Mouse (Mus musculus) neural tube, embryonic 12.5 days (tissue): ENCODE results near the gene Rnf26. TPM values are rescaled to one million over a fixed set of nuclear protein-coding genes. Genes with fewer than 3 reads are reported as not detected.
A peak's percentile ranks its signal among the peaks of the same experiment; 100 is the strongest.

Source experiments
- ATAC-seq: fragments of 200-750 bp; cut with Nextera tagmentation; 2 replicates; pipeline ENCODE4 v1.8.0; 2017; ENCODE audit warnings: low read depth, mild to moderate bottlenecking, moderate TSS enrichment, moderate library complexity; ENCODE audit not compliant: low FRiP score
- H3K27ac ChIP-seq: fragments of 300-500 bp; sonication (generic); 2 replicates; pipeline ENCODE4 v1.5.1; 2016
- H3K27me3 ChIP-seq: fragments of 300-500 bp; sonication (generic); replicated peaks from 2 replicates; pipeline ENCODE4 v1.6.1; 2016; ENCODE audit warnings: mild to moderate bottlenecking
- H3K36me3 ChIP-seq: fragments of 300-500 bp; sonication (generic); 2 replicates; pipeline ENCODE4 v1.6.1; 2016; ENCODE audit warnings: mild to moderate bottlenecking
- H3K4me1 ChIP-seq: fragments of 300-500 bp; sonication (generic); 2 replicates; pipeline ENCODE4 v1.6.1; 2016
- H3K4me2 ChIP-seq: fragments of 300-500 bp; sonication (generic); replicated peaks from 2 replicates; pipeline ENCODE4 v1.6.1; 2016; ENCODE audit warnings: mild to moderate bottlenecking
- H3K4me3 ChIP-seq: fragments of 300-500 bp; sonication (generic); 2 replicates; pipeline ENCODE4 v1.5.1; 2016
- H3K9ac ChIP-seq: fragments of 300-500 bp; sonication (generic); 2 replicates; pipeline ENCODE4 v1.6.1; 2016; ENCODE audit warnings: mild to moderate bottlenecking
- H3K9me3 ChIP-seq: fragments of 300-500 bp; sonication (generic); 2 replicates; pipeline ENCODE4 v1.6.1; 2016; ENCODE audit warnings: mild to moderate bottlenecking
- WGBS: fragments of 180-500 bp; shearing (Covaris S2); methylation state at CpG from one replicate; pipeline ENCODE4 v1.1.7; 2016; 5-methylcytosine and 5-hydroxymethylcytosine counted together
- polyA plus RNA-seq: library from polyadenylated mRNA; unstranded; fragments of >200 nt; fragmentation: Nextera tagmentation; extraction: Ambion mirVana; gene quantifications from 2 replicates; pipeline ENCODE4 v1.2.1, GENCODE M21; 2016

Rnf26 gene
- polyA plus RNA-seq, 1 experiment from 2014 or later, result 59.2 TPM

- WGBS, result under 1% methylated on average over 38 of the region's 38 CpGs
- H3K27ac ChIP-seq, result no peak within 1 kb of the TSS
- peak within 1 kb of the TSS; percentile 79 for H3K4me2 ChIP-seq
- H3K36me3 ChIP-seq, result no peaks in the 10 kb centered on the region
- peaks cover 24% of the 10 kb centered on the region for H3K4me1 ChIP-seq
- peak within 1 kb of the TSS; percentile 48 for H3K9ac ChIP-seq
- no peaks in the 10 kb centered on the region for H3K27me3 ChIP-seq
- peak; percentile 96 for ATAC-seq
- H3K4me3 ChIP-seq, result peak within 1 kb of the TSS; percentile 43
- H3K9me3 ChIP-seq, result no peaks in the 10 kb centered on the region
These were observed 46.5 kb downstream of the Rnf26 start, which contains the start of gene Usp2 for GRCm38 (mm10) chr9:44066785-44067225. TSS of gene Usp2 (plus strand) at chr9:44067021.

- H3K27me3 ChIP-seq, result no peaks in the 10 kb centered on the region
- no peaks in the 10 kb centered on the region for H3K36me3 ChIP-seq
- ATAC-seq, result no peak
- H3K9me3 ChIP-seq, result no peaks in the 10 kb centered on the region
- H3K27ac ChIP-seq, result no peak overlapping the region
- peaks cover 10% of the 10 kb centered on the region for H3K4me1 ChIP-seq
- H3K4me2 ChIP-seq, result no peak overlapping the region
- WGBS, result 41% methylated on average over 1 of the region's 1 CpGs
- H3K4me3 ChIP-seq, result no peak overlapping the region
- H3K9ac ChIP-seq, result no peak overlapping the region
These were observed 48.1 kb downstream of the Rnf26 start for GRCm38 (mm10) chr9:44065177-44065576.

GRCm38 (mm10) chr9:44058606-44059005 lies 54.7 kb downstream of the Rnf26 start:
- no peak overlapping the region for H3K4me3 ChIP-seq
- no peaks in the 10 kb centered on the region for H3K36me3 ChIP-seq
- ATAC-seq, result no peak
- WGBS, result 89% methylated on average over 6 of the region's 6 CpGs
- H3K27me3 ChIP-seq, result no peaks in the 10 kb centered on the region
- H3K4me1 ChIP-seq, result no peaks in the 10 kb centered on the region
- no peak overlapping the region for H3K27ac ChIP-seq
- H3K9me3 ChIP-seq, result no peaks in the 10 kb centered on the region; the same call in 1 of the 2 replicates
- H3K9ac ChIP-seq, result no peak overlapping the region
- H3K4me2 ChIP-seq, result no peak overlapping the region

DNA sequence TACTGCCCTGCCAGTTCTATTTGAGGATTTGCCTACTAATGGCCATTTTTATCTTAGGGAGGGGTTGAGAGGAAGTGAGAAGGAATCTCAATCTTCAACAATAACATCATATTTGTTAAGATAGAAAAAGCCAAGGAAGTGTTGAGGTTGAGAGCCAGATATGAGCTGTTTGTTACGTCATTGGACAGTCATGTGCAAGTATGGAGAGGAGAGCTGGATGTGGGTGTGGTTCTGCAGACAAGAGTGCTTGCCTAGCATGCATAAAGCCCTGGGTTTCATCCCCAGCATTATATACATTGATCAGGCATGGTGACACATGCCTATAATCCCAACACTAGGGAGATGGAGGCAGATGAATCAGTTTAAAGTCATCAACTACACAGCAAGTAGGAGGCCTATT lies 59.4 kb downstream of the Rnf26 start:
- H3K27ac ChIP-seq, result no peak overlapping the region
- no peaks in the 10 kb centered on the region; the same call in 1 of the 2 replicates for H3K9me3 ChIP-seq
- WGBS, result 68% methylated on average over 1 of the region's 1 CpGs
- no peaks in the 10 kb centered on the region for H3K36me3 ChIP-seq
- H3K27me3 ChIP-seq, result no peaks in the 10 kb centered on the region
- no peaks in the 10 kb centered on the region for H3K4me1 ChIP-seq
- no peak overlapping the region for H3K4me3 ChIP-seq
- no peak for ATAC-seq
- H3K4me2 ChIP-seq, result no peak overlapping the region
- H3K9ac ChIP-seq, result no peak overlapping the region

DNA sequence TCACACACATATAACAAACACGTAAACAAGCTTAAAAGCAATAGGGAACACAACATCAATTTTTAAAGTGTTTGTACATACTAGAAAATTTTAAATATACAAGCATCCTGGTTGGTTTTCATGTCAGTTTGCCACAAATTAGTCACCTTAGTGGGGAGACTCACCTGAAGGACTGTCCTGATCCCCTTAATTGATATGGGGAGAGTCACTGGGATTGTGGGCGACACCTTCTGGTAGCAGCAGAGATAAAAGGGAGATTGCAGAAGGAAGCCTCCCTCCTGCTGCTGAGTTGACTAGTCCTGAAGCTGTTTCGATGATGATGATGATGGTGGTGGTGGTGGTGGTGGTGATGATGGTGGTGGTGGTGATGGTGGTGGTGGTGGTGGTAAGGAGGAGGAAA lies 60.5 kb downstream of the Rnf26 start:
- Histone ChIP-seq H3K9ac (no peak overlapping the region), H3K4me1 (no peaks in the 10 kb centered on the region), H3K4me3 (no peak overlapping the region), H3K4me2 (no peak overlapping the region), H3K27ac (no peak overlapping the region), H3K27me3 (no peaks in the 10 kb centered on the region), H3K9me3 (no peaks in the 10 kb centered on the region; the same call in 1 of the 2 replicates), H3K36me3 (no peaks in the 10 kb centered on the region)
- no peak for ATAC-seq
- WGBS, result 66% methylated on average over 3 of the region's 3 CpGs

DNA sequence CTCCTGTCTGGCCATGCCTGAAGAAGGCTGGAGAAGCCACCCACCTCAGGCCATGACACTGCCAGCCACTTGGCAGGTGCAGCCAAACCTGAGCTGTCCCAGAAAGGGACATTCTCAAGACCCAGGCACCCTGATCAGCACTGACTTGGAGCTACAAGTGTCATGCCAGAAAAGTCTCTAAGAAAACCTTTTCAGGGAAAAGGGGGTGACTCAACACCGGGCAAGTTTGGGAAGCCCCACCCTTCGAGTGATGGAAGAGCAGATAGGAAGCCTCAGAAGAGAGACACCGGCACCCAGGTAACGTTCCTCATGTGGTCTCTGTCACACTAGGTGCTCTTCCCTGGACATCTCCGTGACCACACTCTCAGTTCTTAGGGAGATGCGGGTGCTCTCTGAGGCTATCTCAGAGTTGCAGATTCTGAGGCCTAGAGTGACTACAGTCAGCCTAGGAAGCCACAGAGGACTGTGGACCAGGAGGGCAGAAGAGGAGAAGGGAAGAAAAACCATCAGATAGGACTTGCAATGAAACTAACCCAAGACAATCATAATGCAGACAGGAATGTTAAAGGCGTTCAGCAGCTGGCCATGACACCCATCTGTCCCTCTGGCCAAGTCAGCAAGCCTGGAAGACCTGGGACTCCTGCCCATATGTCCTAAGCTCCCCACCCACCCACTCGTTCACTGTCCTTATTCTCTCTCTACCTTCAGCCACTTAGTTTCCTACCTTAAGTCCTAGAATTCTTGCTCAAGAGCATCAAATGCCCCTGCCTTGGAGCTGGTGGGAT lies 63.7 kb downstream of the Rnf26 start:
- WGBS, result 91% methylated on average over 8 of the region's 8 CpGs
- H3K4me3 ChIP-seq, result no peak overlapping the region
- no peak overlapping the region for H3K4me2 ChIP-seq
- H3K4me1 ChIP-seq, result no peaks in the 10 kb centered on the region
- ATAC-seq, result no peak
- no peaks in the 10 kb centered on the region for H3K36me3 ChIP-seq
- H3K9me3 ChIP-seq, result no peaks in the 10 kb centered on the region
- H3K27ac ChIP-seq, result no peak overlapping the region
- H3K27me3 ChIP-seq, result peaks cover 11% of the 10 kb centered on the region
- no peak overlapping the region for H3K9ac ChIP-seq

- 81% methylated on average over 15 of the region's 15 CpGs for WGBS
- ATAC-seq, result no peak
- H3K4me3 ChIP-seq, result no peak overlapping the region
- peaks cover 3% of the 10 kb centered on the region for H3K4me1 ChIP-seq
- H3K9ac ChIP-seq, result no peak overlapping the region
- H3K27me3 ChIP-seq, result peaks cover 19% of the 10 kb centered on the region
- H3K27ac ChIP-seq, result no peak overlapping the region
- no peaks in the 10 kb centered on the region for H3K9me3 ChIP-seq
- H3K36me3 ChIP-seq, result no peaks in the 10 kb centered on the region
- H3K4me2 ChIP-seq, result no peak overlapping the region
These were observed 64.6 kb downstream of the Rnf26 start for GRCm38 (mm10) chr9:44048541-44049380.

GRCm38 (mm10) chr9:44047571-44048490 lies 65.5 kb downstream of the Rnf26 start:
- H3K27me3 ChIP-seq, result peaks cover 29% of the 10 kb centered on the region
- no peak overlapping the region for H3K4me3 ChIP-seq
- H3K9ac ChIP-seq, result no peak overlapping the region
- WGBS, result 86% methylated on average over 14 of the region's 14 CpGs
- ATAC-seq, result no peak
- H3K4me1 ChIP-seq, result peaks cover 12% of the 10 kb centered on the region
- no peak overlapping the region for H3K4me2 ChIP-seq
- no peak overlapping the region for H3K27ac ChIP-seq
- no peaks in the 10 kb centered on the region for H3K36me3 ChIP-seq
- no peaks in the 10 kb centered on the region for H3K9me3 ChIP-seq

DNA sequence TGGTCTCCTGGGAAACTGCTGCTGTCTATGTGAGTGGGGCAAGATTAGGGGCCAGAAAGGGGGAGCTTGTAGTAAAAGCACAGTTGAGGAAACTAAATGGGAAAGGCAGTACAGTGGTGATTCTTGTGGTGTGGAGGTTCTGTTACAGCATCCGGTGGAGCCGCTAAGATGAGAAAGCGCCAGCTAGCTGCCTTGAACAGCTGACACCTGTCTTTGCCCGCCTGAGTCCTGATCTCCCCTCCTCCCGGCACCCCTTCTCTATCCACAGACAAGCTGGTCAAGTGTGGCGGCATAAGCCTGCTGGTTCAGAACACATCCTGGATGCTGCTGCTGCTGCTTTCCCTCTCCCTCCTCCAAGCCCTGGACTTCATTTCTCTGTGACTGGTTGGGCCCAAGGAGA lies 66.2 kb downstream of the Rnf26 start:
- no peak overlapping the region for H3K27ac ChIP-seq
- H3K4me3 ChIP-seq, result no peak overlapping the region
- WGBS, result 87% methylated on average over 6 of the region's 6 CpGs
- no peak overlapping the region for H3K9ac ChIP-seq
- no peaks in the 10 kb centered on the region for H3K36me3 ChIP-seq
- no peaks in the 10 kb centered on the region for H3K9me3 ChIP-seq
- H3K27me3 ChIP-seq, result peaks cover 35% of the 10 kb centered on the region
- H3K4me2 ChIP-seq, result no peak overlapping the region
- no peak for ATAC-seq
- peaks cover 13% of the 10 kb centered on the region for H3K4me1 ChIP-seq

- H3K4me3 ChIP-seq, result no peak overlapping the region
- no peak overlapping the region for H3K4me2 ChIP-seq
- no peaks in the 10 kb centered on the region for H3K9me3 ChIP-seq
- no peak for ATAC-seq
- 90% methylated on average over 12 of the region's 12 CpGs for WGBS
- H3K27me3 ChIP-seq, result peaks cover 40% of the 10 kb centered on the region
- no peaks in the 10 kb centered on the region for H3K36me3 ChIP-seq
- no peak overlapping the region for H3K27ac ChIP-seq
- H3K4me1 ChIP-seq, result peaks cover 13% of the 10 kb centered on the region
- H3K9ac ChIP-seq, result no peak overlapping the region
These were observed 66.9 kb downstream of the Rnf26 start for GRCm38 (mm10) chr9:44046426-44046825.

GRCm38 (mm10) chr9:44045884-44046272 lies 67.4 kb downstream of the Rnf26 start:
- Histone ChIP-seq H3K4me3 (no peak overlapping the region), H3K27ac (no peak overlapping the region), H3K9ac (no peak overlapping the region), H3K9me3 (no peaks in the 10 kb centered on the region), H3K4me1 (peaks cover 13% of the 10 kb centered on the region), H3K36me3 (no peaks in the 10 kb centered on the region), H3K27me3 (peaks cover 44% of the 10 kb centered on the region), H3K4me2 (no peak overlapping the region)
- ATAC-seq, result no peak
- WGBS, result 88% methylated on average over 5 of the region's 5 CpGs
